Mouse (Mus musculus) stomach, postnatal 0 days (tissue): Measurements from ENCODE around the gene Rarres1. TPM values are rescaled to one million over a fixed set of nuclear protein-coding genes. Genes with fewer than 3 reads are reported as not detected.

Source experiments
- ATAC-seq: fragments of 200-750 bp; cut with Nextera tagmentation; 2 replicates; pipeline ENCODE4 v1.8.0; 2017; ENCODE audit not compliant: low FRiP score, low TSS enrichment
- DNase-seq: peaks from one replicate; pipeline ENCODE4 v3.0.0-alpha.2; 2016; ENCODE audit warnings: low spot score
- H3K27ac ChIP-seq: fragments of 300-500 bp; sonication (generic); replicated peaks from 2 replicates; pipeline ENCODE4 v1.5.1; 2014; ENCODE audit warnings: mild to moderate bottlenecking, control low read depth
- H3K27me3 ChIP-seq: fragments of 300-500 bp; sonication (generic); 2 replicates; pipeline ENCODE4 v1.6.1; 2014; ENCODE audit warnings: low read length; ENCODE audit not compliant: control insufficient read depth, insufficient read depth
- H3K36me3 ChIP-seq: fragments of 300-500 bp; sonication (generic); 2 replicates; pipeline ENCODE4 v1.6.1; 2014; ENCODE audit warnings: low read length, mixed read lengths; ENCODE audit not compliant: control insufficient read depth, insufficient read depth
- H3K4me1 ChIP-seq: fragments of 300-500 bp; sonication (generic); replicated peaks from 2 replicates; pipeline ENCODE4 v1.6.1; 2014; ENCODE audit warnings: antibody characterized with exemption; ENCODE audit not compliant: control insufficient read depth, insufficient read depth
- H3K4me2 ChIP-seq: fragments of 300-500 bp; sonication (generic); replicated peaks from 2 replicates; pipeline ENCODE4 v1.6.1; 2014; ENCODE audit warnings: low read depth, mild to moderate bottlenecking, control low read depth, moderate library complexity
- H3K4me3 ChIP-seq: fragments of 300-500 bp; sonication (generic); 2 replicates; pipeline ENCODE4 v1.5.1; 2014; ENCODE audit warnings: low read depth, low read length, control low read depth
- H3K9ac ChIP-seq: fragments of 300-500 bp; sonication (generic); 2 replicates; pipeline ENCODE4 v1.6.1; 2014; ENCODE audit warnings: mild to moderate bottlenecking, low read length, control low read depth, mixed read lengths
- H3K9me3 ChIP-seq: fragments of 300-500 bp; sonication (generic); 2 replicates; pipeline ENCODE4 v1.6.1; 2016; ENCODE audit warnings: low read length; ENCODE audit not compliant: control insufficient read depth
- CTCF ChIP-seq: IDR thresholded peaks from 2 replicates; pipeline ENCODE4 v1.5.1; 2016; ENCODE audit warnings: antibody characterized with exemption, low read depth, mild to moderate bottlenecking, moderate library complexity
- EP300 ChIP-seq: optimal IDR thresholded peaks from 2 replicates; pipeline ENCODE3; 2016; ENCODE audit warnings: antibody characterized with exemption
- WGBS: fragments of 180-500 bp; shearing (Covaris S2); extraction: QIAGEN DNeasy Blood & Tissue Kit; methylation state at CpG from one replicate; pipeline ENCODE4 v1.1.7; 2014; 5-methylcytosine and 5-hydroxymethylcytosine counted together
- polyA plus RNA-seq: library from polyadenylated mRNA; unstranded; fragments of >200 nt; fragmentation: Nextera tagmentation; extraction: Ambion mirVana; gene quantifications from 2 replicates; pipeline ENCODE4 v1.2.1, GENCODE M21; 2015

Gene Rarres1
- 3.1 and 3.9 TPM in 2 replicates for polyA plus RNA-seq

GRCm38 (mm10) chr3:67515274-67515801, at the start of gene Rarres1:
Rarres1 (minus strand) TSS chr3:67515523.
- Histone ChIP-seq H3K9ac (peak within 1 kb of the TSS; percentile 56), H3K4me2 (peak within 1 kb of the TSS; percentile 91), H3K27ac (no peak within 1 kb of the TSS), H3K9me3 (no peaks in the 10 kb centered on the region), H3K36me3 (no peaks in the 10 kb centered on the region), H3K27me3 (no peaks in the 10 kb centered on the region), H3K4me1 (no peaks in the 10 kb centered on the region), H3K4me3 (peak within 1 kb of the TSS; percentile 46)
- TF ChIP-seq EP300: no peak
- peak; percentile 35 for TF ChIP-seq CTCF
- ATAC-seq (peak; percentile 40; the same call in 1 of the 2 replicates), DNase-seq (peak; percentile 22)
- WGBS: 2% methylated on average over 24 of the region's 38 CpGs

- Histone ChIP-seq H3K27me3 (no peaks in the 10 kb centered on the region), H3K4me2 (no peak overlapping the region), H3K4me3 (no peak overlapping the region), H3K9ac (no peak overlapping the region), H3K36me3 (no peaks in the 10 kb centered on the region), H3K27ac (no peak overlapping the region), H3K4me1 (no peaks in the 10 kb centered on the region), H3K9me3 (no peaks in the 10 kb centered on the region)
- WGBS: 48% methylated on average over 5 of the region's 5 CpGs
- ATAC-seq (no peak), DNase-seq (no peak)
- TF ChIP-seq CTCF (peak; percentile 68), EP300 (no peak)
These were observed 49.5 kb upstream of the Rarres1 start for GRCm38 (mm10) chr3:67564731-67565357.

GRCm38 (mm10) chr3:67557718-67558354, 42.5 kb upstream of the Rarres1 start:
- no peaks in the 10 kb centered on the region for H3K36me3 ChIP-seq
- no peak for DNase-seq
- 66% methylated on average over 14 of the region's 14 CpGs for WGBS
- H3K27ac ChIP-seq: no peak overlapping the region
- no peak for ATAC-seq
- H3K4me2 ChIP-seq: no peak overlapping the region
- H3K9me3 ChIP-seq: no peaks in the 10 kb centered on the region
- H3K4me3 ChIP-seq: no peak overlapping the region
- no peak overlapping the region for H3K9ac ChIP-seq
- H3K4me1 ChIP-seq: no peaks in the 10 kb centered on the region
- TF ChIP-seq CTCF (no peak), EP300 (no peak)
- no peaks in the 10 kb centered on the region for H3K27me3 ChIP-seq

- no peak for ATAC-seq
- WGBS: 47% methylated on average over 14 of the region's 14 CpGs
These were observed 41.9 kb upstream of the Rarres1 start for GRCm38 (mm10) chr3:67557200-67557651.

GRCm38 (mm10) chr3:67555211-67555610, 39.9 kb upstream of the Rarres1 start:
- H3K9me3 ChIP-seq: no peaks in the 10 kb centered on the region
- H3K4me1 ChIP-seq: no peaks in the 10 kb centered on the region
- TF ChIP-seq EP300 (no peak), CTCF (no peak)
- H3K4me3 ChIP-seq: no peak overlapping the region
- no peaks in the 10 kb centered on the region for H3K36me3 ChIP-seq
- no peak for DNase-seq
- H3K27me3 ChIP-seq: no peaks in the 10 kb centered on the region
- no peak overlapping the region for H3K4me2 ChIP-seq
- 81% methylated on average over 5 of the region's 5 CpGs for WGBS
- no peak overlapping the region for H3K9ac ChIP-seq
- no peak overlapping the region for H3K27ac ChIP-seq
- no peak for ATAC-seq

More at GRCm38 (mm10) chr3:67557200-67557651, 41.9 kb upstream of the Rarres1 start:
- TF ChIP-seq EP300 (no peak), CTCF (no peak)
- Histone ChIP-seq H3K9ac (no peak overlapping the region), H3K4me2 (no peak overlapping the region), H3K36me3 (no peaks in the 10 kb centered on the region), H3K4me1 (no peaks in the 10 kb centered on the region), H3K27ac (no peak overlapping the region), H3K9me3 (no peaks in the 10 kb centered on the region), H3K27me3 (no peaks in the 10 kb centered on the region), H3K4me3 (no peak overlapping the region)
- DNase-seq: no peak

- WGBS: 60% methylated on average over 5 of the region's 5 CpGs
- H3K27ac ChIP-seq: no peak overlapping the region
- H3K4me1 ChIP-seq: no peaks in the 10 kb centered on the region
- no peak overlapping the region for H3K4me2 ChIP-seq
- peak; percentile 73; the same call in 1 of the 2 replicates for ATAC-seq
- no peak overlapping the region for H3K9ac ChIP-seq
- no peak for DNase-seq
- no peak overlapping the region for H3K4me3 ChIP-seq
- no peaks in the 10 kb centered on the region for H3K36me3 ChIP-seq
- no peaks in the 10 kb centered on the region for H3K27me3 ChIP-seq
- H3K9me3 ChIP-seq: no peaks in the 10 kb centered on the region
- no peak for TF ChIP-seq CTCF
- TF ChIP-seq EP300: no peak
These were observed 38.7 kb upstream of the Rarres1 start for GRCm38 (mm10) chr3:67553927-67554448.
